Mouse (Mus musculus) liver, embryonic 14.5 days (tissue): ENCODE data around the gene Itpkb.

Source experiments
- CTCF ChIP-seq: IDR thresholded peaks from 2 replicates; pipeline ENCODE4 v1.5.1; 2016; ENCODE audit warnings: antibody characterized with exemption, low read depth, control low read depth
- EP300 ChIP-seq: IDR thresholded peaks from 2 replicates; pipeline ENCODE4 v1.6.1; 2016; ENCODE audit warnings: antibody characterized with exemption, low read depth

DNA sequence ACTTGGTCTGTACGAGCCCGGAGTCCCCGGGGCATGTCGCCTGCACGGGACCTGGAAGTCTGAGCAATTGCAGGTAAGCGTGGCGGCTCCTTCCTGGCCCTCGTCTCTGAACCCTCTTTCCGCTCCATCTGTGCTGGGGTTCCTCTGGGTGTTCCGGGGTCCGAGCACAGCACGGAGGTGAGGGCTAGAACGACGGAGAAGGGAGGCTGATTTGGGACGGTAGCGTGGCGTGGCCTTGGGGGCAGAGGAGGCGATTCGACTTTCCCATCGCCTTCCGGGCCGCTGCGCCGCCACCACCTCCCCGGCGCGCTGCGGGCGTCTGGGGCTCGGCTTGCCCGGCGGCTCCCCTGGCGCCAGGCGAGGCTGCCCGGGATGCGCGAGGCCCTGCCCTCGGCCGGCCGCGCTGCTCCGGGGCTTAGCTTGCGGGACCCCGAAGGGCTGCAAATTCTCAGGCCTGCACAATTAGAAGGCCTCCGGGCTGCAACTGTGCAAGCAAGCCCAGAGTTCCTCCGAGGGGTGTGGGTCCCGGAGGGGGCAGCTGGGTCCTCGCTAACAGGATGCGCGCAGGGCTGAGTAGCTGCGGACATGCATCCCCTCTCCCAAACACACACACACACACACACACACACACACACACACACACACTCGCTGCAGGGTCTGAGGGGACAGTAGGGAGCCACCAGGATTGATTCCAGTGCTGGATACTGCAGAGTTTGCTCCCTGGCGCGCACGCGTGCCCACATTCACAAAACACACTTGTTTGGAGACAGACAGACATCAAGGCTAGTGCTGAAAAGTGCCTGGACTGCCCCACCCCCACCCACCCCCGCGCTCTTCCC is 641 bp downstream of the Itpkb start:
- TF ChIP-seq CTCF (no peak), EP300 (no peak)
